In genomic region chr7:16761005-16761481, GRCm38 (mm10) we compare ENCODE assay signal across 9 mouse cellular contexts. TPM values are rescaled to one million over a fixed set of nuclear protein-coding genes. Genes with fewer than 3 reads are reported as not detected.
DNase-seq lines count a peak whose midpoint lies in the region; ATAC-seq and TF ChIP-seq lines count a peak whose summit lies in the region.
"Had no signal": no experiment of that assay in that cellular context is flagged by ENCODE, and none has a peak within 500 bp of the region (broad histone marks: within the 10 kb centered on the region; RNA-seq: fewer than 3 reads in every experiment).

No protein-coding gene starts in this region.

- no peaks in the 10 kb centered on the region for H3K27me3 ChIP-seq in midbrain, embryonic 10.5 days (ENCODE audit: low read depth, poor library complexity, severe bottlenecking)
- H3K27me3 ChIP-seq in midbrain, postnatal 0 days (ENCODE audit: insufficient read depth, low read length) = no peaks in the 10 kb centered on the region
- no peaks in the 10 kb centered on the region for H3K27me3 ChIP-seq in heart, embryonic 15.5 days
- H3K27me3 ChIP-seq in limb, embryonic 12.5 days = no peaks in the 10 kb centered on the region
- no peaks in the 10 kb centered on the region for H3K27me3 ChIP-seq in forebrain, embryonic 13.5 days
- no peaks in the 10 kb centered on the region for H3K27me3 ChIP-seq in hindbrain, embryonic 14.5 days (ENCODE audit: control insufficient read depth, insufficient read depth, low read length)

- H3K27ac ChIP-seq in midbrain, embryonic 10.5 days (replicated peaks) = peak overlapping the region; percentile 28; the same call in 1 of the 2 replicates
- H3K27ac ChIP-seq in midbrain, postnatal 0 days (ENCODE audit: low read depth, low read length) = no peak overlapping the region
- peak overlapping the region; percentile 78 for H3K27ac ChIP-seq in heart, embryonic 15.5 days
- peak overlapping the region; percentile 86 for H3K27ac ChIP-seq in limb, embryonic 12.5 days
- no peak overlapping the region for H3K27ac ChIP-seq in forebrain, embryonic 13.5 days
- H3K27ac ChIP-seq in hindbrain, embryonic 14.5 days = no peak overlapping the region
- H3K27ac ChIP-seq: liver, embryonic 15.5 days had no signal

- H3K9ac ChIP-seq in midbrain, postnatal 0 days (replicated peaks; ENCODE audit: low read length, poor library complexity, severe bottlenecking) = no peak overlapping the region
- no peak overlapping the region for H3K9ac ChIP-seq in heart, embryonic 15.5 days
- no peak overlapping the region for H3K9ac ChIP-seq in limb, embryonic 12.5 days (replicated peaks)
- no peak overlapping the region for H3K9ac ChIP-seq in forebrain, embryonic 13.5 days
- no peak overlapping the region for H3K9ac ChIP-seq in hindbrain, embryonic 14.5 days
- H3K9ac ChIP-seq: liver, embryonic 15.5 days had no signal

- H3K36me3 ChIP-seq in midbrain, embryonic 10.5 days = no peaks in the 10 kb centered on the region
- no peaks in the 10 kb centered on the region for H3K36me3 ChIP-seq in midbrain, postnatal 0 days (ENCODE audit: insufficient read depth, low read length)
- H3K36me3 ChIP-seq in heart, embryonic 15.5 days = no peaks in the 10 kb centered on the region
- H3K36me3 ChIP-seq in limb, embryonic 12.5 days = no peaks in the 10 kb centered on the region
- H3K36me3 ChIP-seq in forebrain, embryonic 13.5 days (ENCODE audit: poor library complexity, severe bottlenecking) = no peaks in the 10 kb centered on the region
- no peaks in the 10 kb centered on the region for H3K36me3 ChIP-seq in hindbrain, embryonic 14.5 days (replicated peaks; ENCODE audit: control insufficient read depth, insufficient read depth)
- H3K36me3 ChIP-seq: liver, embryonic 15.5 days had no signal

- no peak for ATAC-seq in midbrain, postnatal 0 days (ENCODE audit: low FRiP score)
- peak; percentile 80; the same call in 1 of the 2 replicates for ATAC-seq in heart, embryonic 15.5 days (replicated peaks; ENCODE audit: insufficient number of reproducible peaks, insufficient read depth, low FRiP score, low read depth)
- ATAC-seq in limb, embryonic 12.5 days (ENCODE audit: insufficient number of reproducible peaks, insufficient read depth, low FRiP score, low TSS enrichment, low read depth) = 0 out of 2 replicates have a peak, but pooled peaks have one; percentile 27
- ATAC-seq in forebrain, embryonic 13.5 days = no peak
- ATAC-seq in hindbrain, embryonic 14.5 days (ENCODE audit: low FRiP score) = no peak

- 55% methylated on average over 10 of the region's 10 CpGs for WGBS in midbrain, embryonic 10.5 days
- 53% methylated on average over 10 of the region's 10 CpGs for WGBS in midbrain, postnatal 0 days
- WGBS in heart, embryonic 15.5 days = 37% methylated on average over 10 of the region's 10 CpGs
- WGBS in limb, embryonic 12.5 days = 41% methylated on average over 10 of the region's 10 CpGs
- 46% methylated on average over 10 of the region's 10 CpGs for WGBS in forebrain, embryonic 13.5 days
- 62% methylated on average over 9 of the region's 10 CpGs for WGBS in hindbrain, embryonic 14.5 days

- peaks cover 13% of the 10 kb centered on the region for H3K4me1 ChIP-seq in midbrain, embryonic 10.5 days
- H3K4me1 ChIP-seq in midbrain, postnatal 0 days (ENCODE audit: insufficient read depth, low read length) = no peaks in the 10 kb centered on the region
- peaks cover 12% of the 10 kb centered on the region for H3K4me1 ChIP-seq in heart, embryonic 15.5 days (replicated peaks)
- peaks cover 20% of the 10 kb centered on the region for H3K4me1 ChIP-seq in limb, embryonic 12.5 days (replicated peaks)
- no peaks in the 10 kb centered on the region for H3K4me1 ChIP-seq in forebrain, embryonic 13.5 days
- H3K4me1 ChIP-seq in hindbrain, embryonic 14.5 days (replicated peaks; ENCODE audit: control insufficient read depth, insufficient read depth, low read length) = no peaks in the 10 kb centered on the region
- H3K4me1 ChIP-seq: liver, embryonic 15.5 days had no signal

- DNase-seq in midbrain, embryonic 10.5 days (ENCODE audit: low spot score) = no peak
- DNase-seq in midbrain, postnatal 0 days (ENCODE audit: low spot score) = no peak
- DNase-seq in testis, postnatal 10 days (ENCODE audit: low spot score) = peak; percentile 78
- DNase-seq in layer of hippocampus, adult 9-10 months (ENCODE audit: low spot score) = no peak
- no peak for DNase-seq in hindbrain, embryonic 14.5 days (ENCODE audit: low spot score)

- H3K9me3 ChIP-seq in midbrain, embryonic 10.5 days (replicated peaks) = no peaks in the 10 kb centered on the region
- H3K9me3 ChIP-seq in midbrain, postnatal 0 days (ENCODE audit: low read length) = no peaks in the 10 kb centered on the region
- H3K9me3 ChIP-seq in heart, embryonic 15.5 days (replicated peaks) = no peaks in the 10 kb centered on the region
- H3K9me3 ChIP-seq in limb, embryonic 12.5 days = no peaks in the 10 kb centered on the region
- no peaks in the 10 kb centered on the region for H3K9me3 ChIP-seq in forebrain, embryonic 13.5 days (replicated peaks)
- H3K9me3 ChIP-seq in hindbrain, embryonic 14.5 days (ENCODE audit: control insufficient read depth, low read length) = no peaks in the 10 kb centered on the region
- H3K9me3 ChIP-seq: liver, embryonic 15.5 days had no signal

- TF ChIP-seq CTCF in midbrain, postnatal 0 days (IDR thresholded peaks at IDR 0.05) = no peak

- H3K4me2 ChIP-seq in midbrain, postnatal 0 days (ENCODE audit: low read depth, low read length, poor library complexity, severe bottlenecking) = no peak overlapping the region
- 0 out of 2 replicates have a peak overlapping the region, but pooled peaks have one; percentile 18 for H3K4me2 ChIP-seq in heart, embryonic 15.5 days
- H3K4me2 ChIP-seq in limb, embryonic 12.5 days = peak overlapping the region; percentile 21; the same call in 1 of the 2 replicates
- no peak overlapping the region for H3K4me2 ChIP-seq in forebrain, embryonic 13.5 days
- H3K4me2 ChIP-seq in hindbrain, embryonic 14.5 days (replicated peaks) = no peak overlapping the region
- H3K4me2 ChIP-seq: liver, embryonic 15.5 days had no signal

- no peak overlapping the region for H3K4me3 ChIP-seq in midbrain, embryonic 10.5 days
- H3K4me3 ChIP-seq in midbrain, postnatal 0 days (ENCODE audit: low read depth, low read length) = no peak overlapping the region
- H3K4me3 ChIP-seq in heart, embryonic 15.5 days = 0 out of 2 replicates have a peak overlapping the region, but pooled peaks have one; percentile 8
- no peak overlapping the region for H3K4me3 ChIP-seq in limb, embryonic 12.5 days (replicated peaks)
- no peak overlapping the region for H3K4me3 ChIP-seq in forebrain, embryonic 13.5 days
- H3K4me3 ChIP-seq in hindbrain, embryonic 14.5 days (replicated peaks; ENCODE audit: low read length) = no peak overlapping the region
- H3K4me3 ChIP-seq: liver, embryonic 15.5 days had no signal

RNA-seq across cellular contexts. Expression of gene Slc1a5, which starts 20.1 kb away (rescaled TPM):
- polyA plus RNA-seq in midbrain, embryonic 10.5 days (2016; fragmentation: Nextera tagmentation; extraction: Ambion mirVana) = 40.1 and 40.4 TPM in 2 replicates
- 15.2 and 20.1 TPM in 2 replicates for total RNA-seq in midbrain, postnatal 0 days (2014; rRNA removed)
- 8.9 and 9.2 TPM in 2 replicates for polyA plus RNA-seq in midbrain, postnatal 0 days (2015; fragmentation: Nextera tagmentation; extraction: Ambion mirVana)
- polyA plus RNA-seq in heart, embryonic 15.5 days (2015; fragmentation: Nextera tagmentation; extraction: Ambion mirVana) = 40.2 and 46.4 TPM in 2 replicates
- polyA plus RNA-seq in limb, embryonic 12.5 days (2016; fragmentation: Nextera tagmentation; extraction: Ambion mirVana) = 43.7 and 48.7 TPM in 2 replicates
- polyA plus RNA-seq in forebrain, embryonic 13.5 days (2015; fragmentation: Nextera tagmentation; extraction: Ambion mirVana) = 16.0 and 17.1 TPM in 2 replicates
- polyA plus RNA-seq in hindbrain, embryonic 14.5 days (2014; fragmentation: Nextera tagmentation; extraction: Ambion mirVana) = 5.9 and 6.8 TPM in 2 replicates

RNA-seq across cellular contexts. Expression of gene Ap2s1, which starts 22.8 kb away (rescaled TPM):
- polyA plus RNA-seq in midbrain, embryonic 10.5 days (2016; fragmentation: Nextera tagmentation; extraction: Ambion mirVana) = 278 and 281 TPM in 2 replicates
- total RNA-seq in midbrain, postnatal 0 days (2014; rRNA removed) = 516 and 573 TPM in 2 replicates
- 556 and 589 TPM in 2 replicates for polyA plus RNA-seq in midbrain, postnatal 0 days (2015; fragmentation: Nextera tagmentation; extraction: Ambion mirVana)
- 194 and 219 TPM in 2 replicates for polyA plus RNA-seq in heart, embryonic 15.5 days (2015; fragmentation: Nextera tagmentation; extraction: Ambion mirVana)
- polyA plus RNA-seq in limb, embryonic 12.5 days (2016; fragmentation: Nextera tagmentation; extraction: Ambion mirVana) = 239 and 245 TPM in 2 replicates
- 328 and 333 TPM in 2 replicates for polyA plus RNA-seq in forebrain, embryonic 13.5 days (2015; fragmentation: Nextera tagmentation; extraction: Ambion mirVana)
- 446 and 463 TPM in 2 replicates for polyA plus RNA-seq in hindbrain, embryonic 14.5 days (2014; fragmentation: Nextera tagmentation; extraction: Ambion mirVana)

RNA-seq across cellular contexts. Expression of gene Ceacam9, which starts 39.3 kb away (rescaled TPM):
- not detected in 2 replicates for polyA plus RNA-seq in midbrain, embryonic 10.5 days (2016; fragmentation: Nextera tagmentation; extraction: Ambion mirVana)
- total RNA-seq in midbrain, postnatal 0 days (2014; rRNA removed) = not detected in 2 replicates
- polyA plus RNA-seq in midbrain, postnatal 0 days (2015; fragmentation: Nextera tagmentation; extraction: Ambion mirVana) = 0.21 and 0.39 TPM in 2 replicates
- polyA plus RNA-seq in heart, embryonic 15.5 days (2015; fragmentation: Nextera tagmentation; extraction: Ambion mirVana) = not detected in 2 replicates
- not detected in 2 replicates for polyA plus RNA-seq in limb, embryonic 12.5 days (2016; fragmentation: Nextera tagmentation; extraction: Ambion mirVana)
- not detected in 2 replicates for polyA plus RNA-seq in forebrain, embryonic 13.5 days (2015; fragmentation: Nextera tagmentation; extraction: Ambion mirVana)
- 0.34 TPM in 1 of 2 replicates, not detected in the other for polyA plus RNA-seq in hindbrain, embryonic 14.5 days (2014; fragmentation: Nextera tagmentation; extraction: Ambion mirVana)
- polyA plus RNA-seq: liver, embryonic 15.5 days had no signal

RNA-seq across cellular contexts. Expression of gene Strn4, which starts 54.6 kb away (rescaled TPM):
- 108 and 137 TPM in 2 replicates for polyA plus RNA-seq in midbrain, embryonic 10.5 days (2016; fragmentation: Nextera tagmentation; extraction: Ambion mirVana)
- 252 and 291 TPM in 2 replicates for total RNA-seq in midbrain, postnatal 0 days (2014; rRNA removed)
- polyA plus RNA-seq in midbrain, postnatal 0 days (2015; fragmentation: Nextera tagmentation; extraction: Ambion mirVana) = 156 and 165 TPM in 2 replicates
- polyA plus RNA-seq in heart, embryonic 15.5 days (2015; fragmentation: Nextera tagmentation; extraction: Ambion mirVana) = 73.9 and 90.0 TPM in 2 replicates
- 148 and 155 TPM in 2 replicates for polyA plus RNA-seq in limb, embryonic 12.5 days (2016; fragmentation: Nextera tagmentation; extraction: Ambion mirVana)
- polyA plus RNA-seq in forebrain, embryonic 13.5 days (2015; fragmentation: Nextera tagmentation; extraction: Ambion mirVana) = 147 and 164 TPM in 2 replicates
- polyA plus RNA-seq in hindbrain, embryonic 14.5 days (2014; fragmentation: Nextera tagmentation; extraction: Ambion mirVana) = 174 and 197 TPM in 2 replicates

RNA-seq across cellular contexts. Expression of gene Fkrp, which starts 55.5 kb away (rescaled TPM):
- polyA plus RNA-seq in midbrain, embryonic 10.5 days (2016; fragmentation: Nextera tagmentation; extraction: Ambion mirVana) = 28.3 and 32.9 TPM in 2 replicates
- 81.4 and 85.9 TPM in 2 replicates for total RNA-seq in midbrain, postnatal 0 days (2014; rRNA removed)
- 50.0 and 53.5 TPM in 2 replicates for polyA plus RNA-seq in midbrain, postnatal 0 days (2015; fragmentation: Nextera tagmentation; extraction: Ambion mirVana)
- 30.8 and 32.7 TPM in 2 replicates for polyA plus RNA-seq in heart, embryonic 15.5 days (2015; fragmentation: Nextera tagmentation; extraction: Ambion mirVana)
- 33.1 and 34.8 TPM in 2 replicates for polyA plus RNA-seq in limb, embryonic 12.5 days (2016; fragmentation: Nextera tagmentation; extraction: Ambion mirVana)
- polyA plus RNA-seq in forebrain, embryonic 13.5 days (2015; fragmentation: Nextera tagmentation; extraction: Ambion mirVana) = 24.0 and 28.0 TPM in 2 replicates
- 44.7 and 48.5 TPM in 2 replicates for polyA plus RNA-seq in hindbrain, embryonic 14.5 days (2014; fragmentation: Nextera tagmentation; extraction: Ambion mirVana)

Comparison
In these comparisons a context has a peak if more than half of its experiments do, and no peak if none do; other contexts are left out.
1. H3K27ac ChIP-seq: peak in midbrain, embryonic 10.5 days (single experiment), heart, embryonic 15.5 days (single experiment) and limb, embryonic 12.5 days (single experiment); none in midbrain, postnatal 0 days (single experiment), forebrain, embryonic 13.5 days (single experiment) and hindbrain, embryonic 14.5 days (single experiment).
2. ATAC-seq: peak in heart, embryonic 15.5 days (single experiment) and limb, embryonic 12.5 days (single experiment); none in midbrain, postnatal 0 days (single experiment), forebrain, embryonic 13.5 days (single experiment) and hindbrain, embryonic 14.5 days (single experiment).
3. H3K4me2 ChIP-seq: peak in heart, embryonic 15.5 days (single experiment) and limb, embryonic 12.5 days (single experiment); none in midbrain, postnatal 0 days (single experiment), forebrain, embryonic 13.5 days (single experiment) and hindbrain, embryonic 14.5 days (single experiment).